Mouse (Mus musculus) effector memory CD4-positive, alpha-beta T cell, adult 5 months (primary cell): Measurements from ENCODE around the gene Mrpl43. TPM values are rescaled to one million over a fixed set of nuclear protein-coding genes. Genes with fewer than 3 reads are reported as not detected.

Source experiments
- polyA plus RNA-seq: library from polyadenylated mRNA; unstranded; fragments of 100-300 nt; shearing (Covaris generic); gene quantifications from one replicate; pipeline ENCODE4 v1.2.1, GENCODE M21; 2017

Mrpl43 gene
- polyA plus RNA-seq = 31.6 TPM

GRCm38 (mm10) chr19:45005957-45006712 is at the start of gene Mrpl43:
TSS of gene Mrpl43 (minus strand) at chr19:45006442.

GRCm38 (mm10) chr19:45047417-45047934 is 41.2 kb upstream of the Mrpl43 start, which contains the start of gene Sfxn3:
TSS of gene Sfxn3 (plus strand) at chr19:45047503.

GRCm38 (mm10) chr19:45045651-45046050 is 39.4 kb upstream of the Mrpl43 start, which contains the start of gene Pdzd7:
TSS of gene Pdzd7 (minus strand) at chr19:45045717.

GRCm38 (mm10) chr19:45014335-45014971 is 8.2 kb upstream of the Mrpl43 start, which contains the start of gene Lzts2:
TSS of gene Lzts2 (plus strand) at chr19:45014414.

GRCm38 (mm10) chr19:45005444-45005843 is 798 bp downstream of the Mrpl43 start, which contains the start of gene Twnk:
TSS of gene Twnk (plus strand) at chr19:45005663.

GRCm38 (mm10) chr19:44988831-44989566 is 17.2 kb downstream of the Mrpl43 start, which contains the start of gene Sema4g:
TSS of gene Sema4g (plus strand) at chr19:44989101.

Other genes starting within 250 kb of the Mrpl43 start
- gene Slf2, start 75.3 kb downstream of the Mrpl43 start, polyA plus RNA-seq = 34.3 TPM
- gene Sema4g, start 17.3 kb downstream of the Mrpl43 start, polyA plus RNA-seq = not detected
- 7.0 TPM for gene Twnk, start 779 bp downstream of the Mrpl43 start, polyA plus RNA-seq
- 3.9 TPM for gene Lzts2, start 8.0 kb upstream of the Mrpl43 start, polyA plus RNA-seq
- not detected for gene Pdzd7, start 39.3 kb upstream of the Mrpl43 start, polyA plus RNA-seq
- gene Sfxn3, start 41.1 kb upstream of the Mrpl43 start, polyA plus RNA-seq = 52.3 TPM
- 0.36 TPM for gene Kazald1, start 68.8 kb upstream of the Mrpl43 start, polyA plus RNA-seq
- gene Tlx1, start 144.2 kb upstream of the Mrpl43 start, polyA plus RNA-seq = not detected
- not detected for gene Lbx1, start 229.4 kb upstream of the Mrpl43 start, polyA plus RNA-seq